Mouse (Mus musculus) lung, embryonic 14.5 days (tissue): Measurements from ENCODE around the gene Setx. TPM values are rescaled to one million over a fixed set of nuclear protein-coding genes. Genes with fewer than 3 reads are reported as not detected.

Experiments used
- ATAC-seq: fragments of 200-750 bp; cut with Nextera tagmentation; 2 replicates; pipeline ENCODE4 v1.8.0; 2017; ENCODE audit warnings: mild to moderate bottlenecking, moderate TSS enrichment, moderate library complexity; ENCODE audit not compliant: insufficient read depth
- DNase-seq: peaks from one replicate; pipeline ENCODE4 v3.0.0-alpha.2; 2015
- H3K27ac ChIP-seq: fragments of 300-500 bp; sonication (generic); 2 replicates; pipeline ENCODE4 v1.5.1; 2014; ENCODE audit warnings: low read depth, mild to moderate bottlenecking, moderate library complexity
- H3K27me3 ChIP-seq: fragments of 300-500 bp; sonication (generic); 2 replicates; pipeline ENCODE4 v1.6.1; 2014; ENCODE audit warnings: low read length, control low read depth; ENCODE audit not compliant: insufficient read depth
- H3K36me3 ChIP-seq: fragments of 300-500 bp; sonication (generic); 2 replicates; pipeline ENCODE4 v1.6.1; 2014; ENCODE audit warnings: control low read depth; ENCODE audit not compliant: insufficient read depth
- H3K4me1 ChIP-seq: fragments of 300-500 bp; sonication (generic); 2 replicates; pipeline ENCODE4 v1.6.1; 2014; ENCODE audit warnings: antibody characterized with exemption, control low read depth; ENCODE audit not compliant: insufficient read depth
- H3K4me2 ChIP-seq: fragments of 300-500 bp; sonication (generic); 2 replicates; pipeline ENCODE4 v1.6.1; 2014; ENCODE audit warnings: mild to moderate bottlenecking
- H3K4me3 ChIP-seq: fragments of 300-500 bp; sonication (generic); 2 replicates; pipeline ENCODE4 v1.5.1; 2014; ENCODE audit warnings: low read depth, low read length
- H3K9ac ChIP-seq: fragments of 300-500 bp; sonication (generic); 2 replicates; pipeline ENCODE4 v1.6.1; 2014
- H3K9me3 ChIP-seq: fragments of 300-500 bp; sonication (generic); 2 replicates; pipeline ENCODE4 v1.6.1; 2016; ENCODE audit warnings: low read depth, low read length, control low read depth
- CTCF ChIP-seq: IDR thresholded peaks from 2 replicates; pipeline ENCODE4 v1.5.1; 2016; ENCODE audit warnings: antibody characterized with exemption, low read depth
- WGBS: fragments of 180-500 bp; shearing (Covaris S2); extraction: QIAGEN DNeasy Blood & Tissue Kit; methylation state at CpG from one replicate; pipeline ENCODE4 v1.1.7; 2014; 5-methylcytosine and 5-hydroxymethylcytosine counted together
- polyA plus RNA-seq: library from polyadenylated mRNA; unstranded; fragments of >200 nt; fragmentation: Nextera tagmentation; extraction: Ambion mirVana; gene quantifications from 2 replicates; pipeline ENCODE4 v1.2.1, GENCODE M21; 2014

Gene Setx
- polyA plus RNA-seq, 1 experiment from 2014 or later = 12.7 TPM

DNA sequence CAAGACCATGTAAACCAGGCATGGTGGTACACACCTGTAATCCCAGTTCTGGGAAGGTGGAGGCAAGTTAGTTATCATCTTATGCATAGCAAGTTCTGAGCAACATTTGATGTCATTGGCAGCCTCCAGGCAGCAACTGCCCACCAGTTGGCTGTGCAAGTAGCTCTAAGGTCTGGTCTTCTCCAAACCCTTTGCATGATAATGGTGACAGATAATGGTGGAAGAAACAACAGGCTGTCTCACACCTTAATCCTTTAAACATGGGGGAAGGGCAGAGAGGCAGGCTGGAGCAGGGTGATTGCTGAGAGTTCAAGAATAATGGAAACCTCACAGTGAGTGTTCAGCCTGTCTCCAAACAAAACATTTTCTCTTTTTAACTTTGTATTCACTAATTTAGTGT is 3.0 kb upstream of the Setx start:
- Histone ChIP-seq H3K27me3 (no peaks in the 10 kb centered on the region), H3K9ac (no peak overlapping the region), H3K4me3 (no peak overlapping the region), H3K9me3 (no peaks in the 10 kb centered on the region), H3K27ac (no peak overlapping the region), H3K4me1 (no peaks in the 10 kb centered on the region), H3K4me2 (no peak overlapping the region), H3K36me3 (no peaks in the 10 kb centered on the region)
- no peak for DNase-seq
- TF ChIP-seq CTCF = no peak
- no peak for ATAC-seq

DNA sequence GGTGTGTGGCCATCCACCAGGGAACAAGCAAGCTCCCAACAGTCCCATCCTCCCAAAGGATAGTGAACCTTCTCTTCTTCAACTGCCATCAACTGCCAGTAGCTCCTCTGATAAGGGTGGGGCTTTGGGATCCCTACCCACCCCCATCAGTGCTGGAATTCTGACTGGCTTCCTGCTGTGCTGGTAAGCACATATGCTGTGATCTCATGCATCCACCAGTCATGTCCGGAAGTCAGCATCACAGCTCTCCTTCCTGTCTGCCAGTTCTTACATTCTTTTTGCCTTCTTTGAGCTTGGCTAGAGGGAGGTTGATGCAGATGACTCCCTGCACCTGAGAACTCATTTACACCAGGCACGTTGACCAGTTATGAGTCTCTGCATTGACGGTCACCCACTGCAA is 1.5 kb upstream of the Setx start:
- H3K4me1 ChIP-seq = no peaks in the 10 kb centered on the region
- no peak for ATAC-seq
- H3K9ac ChIP-seq = no peak overlapping the region
- no peaks in the 10 kb centered on the region for H3K9me3 ChIP-seq
- H3K4me2 ChIP-seq = no peak overlapping the region
- no peak for TF ChIP-seq CTCF
- no peaks in the 10 kb centered on the region for H3K27me3 ChIP-seq
- peak; percentile 53 for DNase-seq
- H3K4me3 ChIP-seq = no peak overlapping the region
- no peak overlapping the region for H3K27ac ChIP-seq
- peaks cover 4% of the 10 kb centered on the region; the same call in 1 of the 2 replicates for H3K36me3 ChIP-seq
- WGBS = 60% methylated on average over 3 of the region's 3 CpGs

DNA sequence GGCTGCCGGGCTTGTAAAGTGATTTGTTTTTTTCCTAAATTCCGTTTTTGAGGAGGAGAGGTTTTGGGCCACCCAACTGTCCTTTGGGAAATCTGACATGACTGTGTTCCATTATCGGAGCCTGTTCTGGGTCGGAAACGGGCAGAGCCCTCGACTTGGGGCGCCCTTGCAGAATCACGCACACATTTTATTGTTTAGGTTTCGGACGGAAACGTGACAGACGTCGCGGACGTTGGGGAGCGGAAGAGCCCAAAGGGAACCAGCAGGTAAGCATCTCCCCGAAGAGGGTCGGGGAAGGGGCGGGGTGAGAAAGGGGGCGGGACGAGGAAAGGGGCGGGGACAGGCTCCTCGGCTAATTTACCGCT is 572 bp downstream of the Setx start:
- no peak for TF ChIP-seq CTCF
- no peaks in the 10 kb centered on the region for H3K27me3 ChIP-seq
- DNase-seq (no peak), ATAC-seq (no peak)
- H3K9me3 ChIP-seq = no peaks in the 10 kb centered on the region
- H3K9ac ChIP-seq = peak overlapping the region; percentile 49
- H3K4me3 ChIP-seq = peak overlapping the region; percentile 79
- peak overlapping the region; percentile 97 for H3K27ac ChIP-seq
- peak overlapping the region; percentile 70 for H3K4me2 ChIP-seq
- no peaks in the 10 kb centered on the region for H3K4me1 ChIP-seq
- under 1% methylated on average over 20 of the region's 24 CpGs for WGBS
- peaks cover 13% of the 10 kb centered on the region for H3K36me3 ChIP-seq

DNA sequence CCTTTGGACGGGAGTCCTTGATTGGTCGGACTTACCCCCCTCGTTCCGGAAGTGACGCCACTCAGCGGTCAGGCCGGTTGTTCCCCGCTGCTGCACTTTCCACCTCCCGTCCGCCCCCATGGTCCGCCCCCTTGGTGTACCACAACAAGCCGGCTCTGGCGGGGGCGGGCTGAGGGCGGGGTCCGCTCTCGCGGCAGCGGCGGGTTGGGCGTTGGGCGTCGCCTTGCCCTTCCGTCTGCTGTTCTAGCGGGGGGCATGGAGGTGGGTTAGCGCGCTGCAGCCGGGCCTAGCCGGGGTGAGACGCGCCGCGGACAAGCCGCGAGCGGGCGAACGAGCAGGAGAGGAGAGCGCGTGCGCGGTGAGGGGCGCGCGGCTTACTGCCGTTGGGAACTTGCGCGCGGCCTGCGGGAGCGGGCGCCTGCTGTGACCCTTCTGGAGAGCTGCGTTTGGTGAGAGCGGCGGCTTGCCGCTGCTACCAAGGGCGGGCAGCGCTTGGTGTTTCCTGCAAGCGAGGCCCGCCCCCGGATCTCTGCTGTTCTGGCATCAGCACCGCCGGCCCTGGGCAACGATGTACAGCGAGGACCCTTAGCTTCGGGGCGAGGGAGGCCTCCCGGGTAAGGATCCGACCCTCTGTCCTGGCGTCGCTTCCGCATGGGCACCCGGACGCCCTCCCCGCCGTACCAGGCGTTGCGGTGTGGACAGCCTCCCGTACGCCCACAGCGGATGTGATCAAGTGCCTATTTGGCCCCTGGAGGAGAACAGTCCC is 1.1 kb downstream of the Setx start:
- H3K4me2 ChIP-seq = peak overlapping the region; percentile 70
- H3K9ac ChIP-seq = peak overlapping the region; percentile 89
- under 1% methylated on average over 63 of the region's 81 CpGs for WGBS
- H3K36me3 ChIP-seq = peaks cover 19% of the 10 kb centered on the region
- ATAC-seq = peak; percentile 98
- peak overlapping the region; percentile 97 for H3K27ac ChIP-seq
- no peaks in the 10 kb centered on the region for H3K27me3 ChIP-seq
- H3K4me1 ChIP-seq = no peaks in the 10 kb centered on the region
- no peak for TF ChIP-seq CTCF
- no peaks in the 10 kb centered on the region for H3K9me3 ChIP-seq
- DNase-seq = peak; percentile 99
- H3K4me3 ChIP-seq = peak overlapping the region; percentile 79

DNA sequence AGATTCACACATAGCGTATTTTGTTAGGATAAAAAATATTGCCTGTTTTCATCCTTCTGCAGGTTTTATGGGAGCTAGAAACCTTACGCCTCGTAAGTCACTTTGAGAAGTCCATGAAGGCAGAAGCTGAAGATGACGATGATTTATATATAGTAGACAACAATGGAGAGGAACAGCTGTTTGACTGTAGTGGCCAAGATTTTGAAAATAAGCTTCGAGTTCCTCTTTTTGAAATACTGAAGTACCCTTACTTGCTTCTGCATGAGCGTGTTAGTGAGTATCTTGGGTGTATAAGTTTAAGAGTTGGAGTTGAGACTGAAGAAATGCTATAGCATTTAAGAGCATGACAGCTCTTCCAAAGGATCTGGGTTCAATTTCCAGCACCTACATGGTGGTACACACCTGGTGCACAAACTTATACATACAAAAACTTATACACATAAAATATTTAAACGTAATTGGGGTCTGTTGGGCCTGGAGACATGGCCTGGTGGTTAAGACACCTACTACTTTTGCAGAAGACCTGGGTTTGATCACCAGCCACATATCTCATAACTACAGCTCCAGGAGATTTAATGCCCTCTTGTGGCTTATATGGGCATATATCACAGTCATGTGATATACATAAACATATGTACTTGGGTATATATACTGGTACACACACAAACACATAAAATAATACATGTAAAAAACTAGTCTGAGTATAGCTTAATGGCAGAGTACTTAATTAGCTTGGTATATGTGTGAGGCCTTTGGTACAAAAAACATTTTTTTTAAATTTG is 6.3 kb downstream of the Setx start:
- peak; percentile 23; the same call in 1 of the 2 replicates for TF ChIP-seq CTCF
- H3K9ac ChIP-seq = no peak overlapping the region
- H3K27me3 ChIP-seq = no peaks in the 10 kb centered on the region
- no peak overlapping the region for H3K27ac ChIP-seq
- WGBS = 90% methylated on average over 7 of the region's 7 CpGs
- no peak overlapping the region for H3K4me2 ChIP-seq
- H3K36me3 ChIP-seq = peaks cover 56% of the 10 kb centered on the region
- no peaks in the 10 kb centered on the region for H3K9me3 ChIP-seq
- ATAC-seq (no peak), DNase-seq (no peak)
- no peaks in the 10 kb centered on the region for H3K4me1 ChIP-seq
- H3K4me3 ChIP-seq = no peak overlapping the region

DNA sequence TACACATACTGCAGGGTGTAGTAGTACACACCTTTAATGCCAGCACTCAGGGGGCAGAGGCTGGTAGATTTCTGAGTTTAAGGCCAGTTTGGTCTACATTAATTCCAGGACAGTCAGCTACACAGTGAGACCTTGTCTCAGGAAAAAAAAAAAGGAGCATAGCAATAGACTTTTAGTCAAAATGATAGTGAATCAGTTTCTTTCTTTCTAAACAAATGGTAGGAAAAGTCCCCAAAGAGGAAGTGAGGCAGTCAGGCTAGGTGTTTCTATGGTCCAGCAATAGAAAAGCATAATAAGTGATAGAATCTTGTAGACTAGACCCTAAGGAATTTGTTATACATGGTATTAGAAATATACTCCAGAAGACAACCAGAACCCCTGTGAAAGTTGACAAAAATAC is 11.2 kb downstream of the Setx start:
- no peak overlapping the region for H3K4me3 ChIP-seq
- no peaks in the 10 kb centered on the region for H3K9me3 ChIP-seq
- H3K27me3 ChIP-seq = no peaks in the 10 kb centered on the region
- no peak overlapping the region for H3K9ac ChIP-seq
- H3K27ac ChIP-seq = no peak overlapping the region
- H3K36me3 ChIP-seq = peaks cover 66% of the 10 kb centered on the region
- H3K4me1 ChIP-seq = no peaks in the 10 kb centered on the region
- no peak overlapping the region for H3K4me2 ChIP-seq
- DNase-seq (no peak), ATAC-seq (no peak)
- no peak for TF ChIP-seq CTCF

DNA sequence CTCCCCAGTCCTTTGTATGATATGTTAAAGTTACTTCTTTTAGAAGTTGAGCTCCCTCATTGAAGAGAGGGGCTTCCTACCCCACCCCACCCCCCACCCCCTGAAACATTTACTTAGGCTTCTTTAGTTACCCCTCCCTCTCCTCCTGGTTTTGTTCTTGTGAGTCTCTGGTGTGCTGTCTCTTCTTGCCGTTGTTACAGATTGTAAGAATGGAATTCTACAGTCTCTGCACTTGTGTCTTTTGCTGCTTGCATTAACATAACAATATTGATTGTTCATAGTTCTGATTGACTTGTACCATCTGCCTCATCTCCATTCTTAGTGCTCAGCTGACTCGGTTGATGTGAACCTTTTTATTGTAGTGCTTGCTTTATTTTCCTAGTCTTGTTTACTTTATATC is 28.0 kb downstream of the Setx start:
- TF ChIP-seq CTCF = no peak
- no peaks in the 10 kb centered on the region for H3K4me1 ChIP-seq
- no peak overlapping the region for H3K9ac ChIP-seq
- H3K27me3 ChIP-seq = no peaks in the 10 kb centered on the region
- no peak overlapping the region for H3K4me2 ChIP-seq
- DNase-seq = no peak
- no peak overlapping the region for H3K27ac ChIP-seq
- no peak overlapping the region for H3K4me3 ChIP-seq
- no peaks in the 10 kb centered on the region for H3K9me3 ChIP-seq
- ATAC-seq = no peak
- WGBS = 71% methylated on average over 2 of the region's 2 CpGs
- H3K36me3 ChIP-seq = peaks cover 89% of the 10 kb centered on the region
